Mouse (Mus musculus): ENCODE data around the gene Gm45713. TPM values are rescaled to one million over a fixed set of nuclear protein-coding genes. Genes with fewer than 3 reads are reported as not detected.
"Not testable (repeated sequence)": the region's sequence is repeated elsewhere in the genome, so short reads cannot be mapped to it uniquely, and the experiment has no call there.

Gene Gm45713
- polyA plus RNA-seq, 1 experiment from 2014 or later, result 0.70 TPM

DNA sequence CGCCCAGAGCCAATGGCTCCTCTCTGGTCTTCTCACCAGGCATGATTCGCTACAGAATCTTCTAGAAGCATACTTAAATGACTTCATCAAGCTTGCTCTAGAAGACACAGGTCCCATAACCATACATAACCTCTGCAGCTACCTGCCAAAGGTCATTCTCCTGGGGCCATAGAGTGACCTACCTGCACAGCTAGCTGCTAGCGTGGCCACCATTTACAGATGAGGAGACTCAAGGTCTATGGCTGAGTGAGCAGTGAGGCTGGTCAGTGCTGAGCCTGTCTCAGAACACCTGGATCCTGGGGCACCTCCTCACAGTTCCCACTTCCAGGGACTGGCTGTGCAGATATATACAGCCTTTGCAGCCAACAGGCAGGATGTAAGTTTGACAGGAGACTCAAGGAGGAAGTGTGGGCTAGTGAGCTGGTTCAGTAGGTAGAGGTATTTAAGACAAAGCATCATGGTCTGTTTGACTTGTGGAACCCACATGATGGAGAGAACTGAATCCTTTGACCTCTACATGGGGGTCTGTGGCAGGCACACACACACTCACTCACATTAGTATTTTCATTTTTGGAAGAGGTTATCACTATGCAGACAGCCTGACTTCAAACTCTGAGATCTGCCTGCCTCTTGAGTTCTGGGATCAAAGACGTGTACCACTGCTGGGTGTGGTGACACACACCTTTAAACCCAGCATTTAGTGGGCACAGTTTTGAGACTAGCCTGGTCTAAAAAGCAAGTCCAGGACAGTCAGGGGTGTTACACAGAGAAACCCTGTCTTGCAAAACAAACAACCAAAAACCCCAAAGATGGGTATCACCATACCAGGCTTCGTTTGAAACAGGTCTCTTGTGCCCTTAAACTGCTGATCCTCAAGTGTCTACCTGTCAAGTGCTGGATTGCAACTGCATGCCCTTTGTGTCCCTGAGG lies 16.0 kb downstream of the Gm45713 start:
- H3K9ac ChIP-seq (ENCODE audit: low read depth, low read length), result 0 out of 2 replicates have a peak overlapping the region, but pooled peaks have one; percentile 4
- H3K4me3 ChIP-seq (ENCODE audit: low read depth, low read length), result no peak overlapping the region
- peak overlapping the region; percentile 21 for H3K27ac ChIP-seq (ENCODE audit: low read depth, low read length)
- no peaks in the 10 kb centered on the region for H3K27me3 ChIP-seq (replicated peaks; ENCODE audit: control insufficient read depth, insufficient read depth, low read length)
- no peak overlapping the region for H3K4me2 ChIP-seq (replicated peaks; ENCODE audit: low read depth)
- peaks cover 44% of the 10 kb centered on the region for H3K36me3 ChIP-seq (ENCODE audit: control insufficient read depth, insufficient read depth)
- H3K4me1 ChIP-seq (replicated peaks; ENCODE audit: control insufficient read depth, insufficient read depth, low read length), result peaks cover 3% of the 10 kb centered on the region; the same call in 1 of the 2 replicates
- ATAC-seq, result no peak
- WGBS, result 57% methylated on average over 5 of the region's 5 CpGs
- no peak for TF ChIP-seq CTCF (IDR thresholded peaks at IDR 0.05; ENCODE audit: low read depth)
- no peaks in the 10 kb centered on the region for H3K9me3 ChIP-seq (ENCODE audit: control insufficient read depth)

DNA sequence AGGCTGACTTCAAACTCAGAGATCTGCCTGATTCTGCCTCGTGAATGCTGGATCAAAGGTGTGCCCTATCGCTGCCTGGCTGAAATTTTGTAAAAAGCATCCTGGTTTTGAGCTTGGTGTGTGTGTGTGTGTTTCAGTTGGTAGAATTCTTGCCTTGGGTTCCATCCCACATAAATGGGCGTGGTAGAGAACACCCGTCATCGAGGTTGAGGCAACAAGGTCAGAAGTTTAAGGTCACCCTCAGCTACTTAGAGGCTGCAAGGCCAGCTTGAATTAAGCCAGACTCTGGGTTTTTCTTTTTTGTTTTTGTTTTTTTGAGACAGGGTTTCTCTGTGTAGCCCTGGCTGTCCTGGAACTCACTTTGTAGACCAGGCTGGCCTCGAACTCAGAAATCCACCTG lies 17.7 kb downstream of the Gm45713 start:
- Histone ChIP-seq H3K9ac (ENCODE audit: low read depth, low read length) (no peak overlapping the region), H3K27me3 (replicated peaks; ENCODE audit: control insufficient read depth, insufficient read depth, low read length) (no peaks in the 10 kb centered on the region), H3K36me3 (ENCODE audit: control insufficient read depth, insufficient read depth) (peaks cover 44% of the 10 kb centered on the region), H3K4me3 (ENCODE audit: low read depth, low read length) (no peak overlapping the region), H3K4me1 (replicated peaks; ENCODE audit: control insufficient read depth, insufficient read depth, low read length) (peaks cover 3% of the 10 kb centered on the region; the same call in 1 of the 2 replicates), H3K27ac (ENCODE audit: low read depth, low read length) (no peak overlapping the region), H3K4me2 (replicated peaks; ENCODE audit: low read depth) (no peak overlapping the region), H3K9me3 (ENCODE audit: control insufficient read depth) (no peaks in the 10 kb centered on the region)
- ATAC-seq, result no peak
- WGBS, result 75% methylated on average over 5 of the region's 6 CpGs
- TF ChIP-seq CTCF (IDR thresholded peaks at IDR 0.05; ENCODE audit: low read depth), result no peak

DNA sequence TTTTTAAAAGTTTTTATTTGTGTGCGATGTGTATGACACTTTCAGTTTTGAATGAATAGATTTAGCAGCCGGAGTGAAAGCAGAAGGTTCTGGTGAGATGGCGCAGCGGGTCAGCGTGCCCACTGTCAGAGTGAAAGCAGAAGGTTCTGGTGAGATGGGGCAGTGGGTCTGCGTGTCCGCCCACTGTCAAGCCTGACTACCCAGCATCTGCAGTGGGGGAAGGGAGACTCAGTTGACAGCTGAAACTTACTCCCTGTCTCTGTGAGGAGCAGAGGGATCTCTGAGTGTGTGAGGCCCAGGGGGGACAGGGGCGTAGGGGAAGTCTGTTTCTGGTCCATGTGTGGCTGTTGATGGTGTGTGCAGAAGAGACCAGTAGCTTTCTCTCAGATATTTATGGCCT lies 18.5 kb downstream of the Gm45713 start:
- 78% methylated on average over 8 of the region's 8 CpGs for WGBS
- H3K27ac ChIP-seq (ENCODE audit: low read depth, low read length), result peak overlapping the region; percentile 36; the same call in 1 of the 2 replicates
- ATAC-seq, result no peak

GRCm38 (mm10) chr7:45113476-45113875 lies 22.6 kb downstream of the Gm45713 start:
- Histone ChIP-seq H3K9ac (ENCODE audit: low read depth, low read length) (no peak overlapping the region), H3K27ac (ENCODE audit: low read depth, low read length) (peak overlapping the region; percentile 80), H3K4me2 (replicated peaks; ENCODE audit: low read depth) (no peak overlapping the region), H3K27me3 (replicated peaks; ENCODE audit: control insufficient read depth, insufficient read depth, low read length) (no peaks in the 10 kb centered on the region), H3K4me1 (replicated peaks; ENCODE audit: control insufficient read depth, insufficient read depth, low read length) (no peaks in the 10 kb centered on the region), H3K4me3 (ENCODE audit: low read depth, low read length) (no peak overlapping the region), H3K9me3 (ENCODE audit: control insufficient read depth) (no peaks in the 10 kb centered on the region), H3K36me3 (ENCODE audit: control insufficient read depth, insufficient read depth) (no peaks in the 10 kb centered on the region; the same call in 1 of the 2 replicates)
- WGBS, result 30% methylated on average over 2 of the region's 2 CpGs
- peak; percentile 28; the same call in 1 of the 2 replicates for ATAC-seq
- TF ChIP-seq CTCF (IDR thresholded peaks at IDR 0.05; ENCODE audit: low read depth), result no peak

More for the DNA sequence above, 18.5 kb downstream of the Gm45713 start:
- no peaks in the 10 kb centered on the region for H3K27me3 ChIP-seq (replicated peaks; ENCODE audit: control insufficient read depth, insufficient read depth, low read length)
- H3K36me3 ChIP-seq (ENCODE audit: control insufficient read depth, insufficient read depth), result peaks cover 38% of the 10 kb centered on the region
- TF ChIP-seq CTCF (IDR thresholded peaks at IDR 0.05; ENCODE audit: low read depth), result no peak
- H3K9me3 ChIP-seq (ENCODE audit: control insufficient read depth), result no peaks in the 10 kb centered on the region
- H3K4me1 ChIP-seq (replicated peaks; ENCODE audit: control insufficient read depth, insufficient read depth, low read length), result peaks cover 3% of the 10 kb centered on the region; the same call in 1 of the 2 replicates
- H3K4me2 ChIP-seq (replicated peaks; ENCODE audit: low read depth), result 0 out of 2 replicates have a peak overlapping the region, but pooled peaks have one; percentile 4
- H3K4me3 ChIP-seq (ENCODE audit: low read depth, low read length), result no peak overlapping the region
- no peak overlapping the region for H3K9ac ChIP-seq (ENCODE audit: low read depth, low read length)

DNA sequence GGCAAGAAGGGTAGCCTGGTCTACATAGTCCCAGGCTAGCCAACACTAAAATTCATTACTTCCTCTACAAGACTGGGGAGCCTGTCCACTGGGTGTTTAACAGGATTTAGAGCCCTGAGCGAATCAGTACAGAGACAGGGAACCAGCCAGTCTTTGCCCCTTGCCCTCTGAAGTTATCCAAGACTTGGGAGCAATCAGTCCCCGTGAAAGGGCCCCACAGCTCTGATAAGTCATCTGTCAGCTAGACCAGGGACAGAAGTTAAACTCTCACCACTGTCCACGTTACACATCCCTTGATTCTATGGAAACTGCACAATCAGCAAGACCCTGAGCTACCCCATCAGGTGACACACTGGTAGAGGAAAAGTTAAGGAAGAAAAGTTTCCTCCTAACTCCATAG lies 23.5 kb downstream of the Gm45713 start:
- H3K4me2 ChIP-seq (replicated peaks; ENCODE audit: low read depth), result no peak overlapping the region
- H3K4me1 ChIP-seq (replicated peaks; ENCODE audit: control insufficient read depth, insufficient read depth, low read length), result no peaks in the 10 kb centered on the region
- H3K4me3 ChIP-seq (ENCODE audit: low read depth, low read length), result no peak overlapping the region
- no peaks in the 10 kb centered on the region for H3K9me3 ChIP-seq (ENCODE audit: control insufficient read depth)
- H3K36me3 ChIP-seq (ENCODE audit: control insufficient read depth, insufficient read depth), result no peaks in the 10 kb centered on the region; the same call in 1 of the 2 replicates
- H3K9ac ChIP-seq (ENCODE audit: low read depth, low read length), result no peak overlapping the region
- H3K27me3 ChIP-seq (replicated peaks; ENCODE audit: control insufficient read depth, insufficient read depth, low read length), result no peaks in the 10 kb centered on the region
- peak overlapping the region; percentile 80 for H3K27ac ChIP-seq (ENCODE audit: low read depth, low read length)
- WGBS, result 21% methylated on average over 3 of the region's 3 CpGs
- peak; percentile 83 for ATAC-seq
- TF ChIP-seq CTCF (IDR thresholded peaks at IDR 0.05; ENCODE audit: low read depth), result no peak

DNA sequence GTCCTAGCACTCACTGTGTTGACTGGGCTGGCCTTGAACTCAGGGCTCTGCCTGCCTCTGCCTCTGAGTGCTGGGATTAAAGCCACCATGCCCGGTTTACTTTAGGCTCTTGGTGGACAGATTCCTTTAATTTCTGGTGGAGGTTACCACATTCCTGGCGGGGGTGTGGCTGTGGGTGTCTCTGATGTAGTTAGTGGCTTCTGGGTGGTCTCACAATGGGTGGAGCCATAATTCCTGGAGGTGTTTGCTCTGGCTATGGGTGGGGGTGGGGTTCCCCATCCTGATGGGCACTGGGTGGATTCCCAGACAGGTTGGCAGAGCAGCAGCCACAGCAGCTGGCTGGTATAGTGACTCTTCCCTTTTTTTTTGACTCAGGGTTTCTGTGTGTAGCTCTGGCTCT lies 24.1 kb downstream of the Gm45713 start:
- ATAC-seq, result no peak
- H3K36me3 ChIP-seq (ENCODE audit: control insufficient read depth, insufficient read depth), result no peaks in the 10 kb centered on the region
- H3K9ac ChIP-seq (ENCODE audit: low read depth, low read length), result no peak overlapping the region
- H3K27ac ChIP-seq (ENCODE audit: low read depth, low read length), result peak overlapping the region; percentile 61
- H3K4me2 ChIP-seq (replicated peaks; ENCODE audit: low read depth), result no peak overlapping the region
- TF ChIP-seq CTCF (IDR thresholded peaks at IDR 0.05; ENCODE audit: low read depth), result no peak
- 60% methylated on average over 2 of the region's 2 CpGs for WGBS
- no peak overlapping the region for H3K4me3 ChIP-seq (ENCODE audit: low read depth, low read length)
- no peaks in the 10 kb centered on the region for H3K27me3 ChIP-seq (replicated peaks; ENCODE audit: control insufficient read depth, insufficient read depth, low read length)
- no peaks in the 10 kb centered on the region for H3K4me1 ChIP-seq (replicated peaks; ENCODE audit: control insufficient read depth, insufficient read depth, low read length)
- H3K9me3 ChIP-seq (ENCODE audit: control insufficient read depth), result no peaks in the 10 kb centered on the region

GRCm38 (mm10) chr7:45110089-45110488 lies 25.9 kb downstream of the Gm45713 start:
- H3K4me3 ChIP-seq (ENCODE audit: low read depth, low read length); H3K9me3 ChIP-seq (ENCODE audit: control insufficient read depth); H3K4me2 ChIP-seq (replicated peaks; ENCODE audit: low read depth); H3K27ac ChIP-seq (ENCODE audit: low read depth, low read length); H3K36me3 ChIP-seq (ENCODE audit: control insufficient read depth, insufficient read depth); ATAC-seq; H3K9ac ChIP-seq (ENCODE audit: low read depth, low read length); H3K4me1 ChIP-seq (replicated peaks; ENCODE audit: control insufficient read depth, insufficient read depth, low read length); H3K27me3 ChIP-seq (replicated peaks; ENCODE audit: control insufficient read depth, insufficient read depth, low read length): not testable (repeated sequence)
- 85% methylated on average over 4 of the region's 4 CpGs for WGBS
